Mouse (Mus musculus) hindbrain, embryonic 11.5 days (tissue): ENCODE data around the gene Adgrf5. TPM values are rescaled to one million over a fixed set of nuclear protein-coding genes. Genes with fewer than 3 reads are reported as not detected.
"Not testable (repeated sequence)": the region's sequence is repeated elsewhere in the genome, so short reads cannot be mapped to it uniquely, and the experiment has no call there.

ENCODE experiments used
- ATAC-seq: fragments of 200-750 bp; cut with Nextera tagmentation; 2 replicates; pipeline ENCODE4 v1.8.0; 2017; ENCODE audit warnings: mild to moderate bottlenecking, moderate TSS enrichment, moderate library complexity; ENCODE audit not compliant: low FRiP score
- DNase-seq: peaks from one replicate; pipeline ENCODE4 v3.0.0-alpha.2; 2015; ENCODE audit warnings: low spot score
- H3K27ac ChIP-seq: fragments of 300-500 bp; sonication (generic); 2 replicates; pipeline ENCODE4 v1.5.1; 2014; ENCODE audit warnings: mild to moderate bottlenecking, low read depth, low read length
- H3K27me3 ChIP-seq: fragments of 300-500 bp; sonication (generic); 2 replicates; pipeline ENCODE4 v1.6.1; 2014; ENCODE audit warnings: mild to moderate bottlenecking, low read length, moderate library complexity, mixed read lengths; ENCODE audit not compliant: control insufficient read depth, insufficient read depth
- H3K36me3 ChIP-seq: fragments of 300-500 bp; sonication (generic); 2 replicates; pipeline ENCODE4 v1.6.1; 2014; ENCODE audit warnings: mild to moderate bottlenecking, low read length, moderate library complexity, mixed read lengths; ENCODE audit not compliant: control insufficient read depth, insufficient read depth
- H3K4me1 ChIP-seq: fragments of 300-500 bp; sonication (generic); replicated peaks from 2 replicates; pipeline ENCODE4 v1.6.1; 2014; ENCODE audit warnings: low read length, mixed read lengths; ENCODE audit not compliant: control insufficient read depth, insufficient read depth
- H3K4me2 ChIP-seq: fragments of 300-500 bp; sonication (generic); replicated peaks from 2 replicates; pipeline ENCODE4 v1.6.1; 2014; ENCODE audit warnings: mild to moderate bottlenecking, low read depth, low read length
- H3K4me3 ChIP-seq: fragments of 300-500 bp; sonication (generic); 2 replicates; pipeline ENCODE4 v1.5.1; 2014; ENCODE audit warnings: low read depth, low read length
- H3K9ac ChIP-seq: fragments of 300-500 bp; sonication (generic); 2 replicates; pipeline ENCODE4 v1.6.1; 2014; ENCODE audit warnings: low read depth, low read length
- H3K9me3 ChIP-seq: fragments of 300-500 bp; sonication (generic); 2 replicates; pipeline ENCODE4 v1.6.1; 2016; ENCODE audit warnings: low read length; ENCODE audit not compliant: control insufficient read depth
- WGBS: fragments of 180-500 bp; shearing (Covaris S2); extraction: QIAGEN DNeasy Blood & Tissue Kit; methylation state at CpG from one replicate; pipeline ENCODE4 v1.1.7; 2014; 5-methylcytosine and 5-hydroxymethylcytosine counted together
- polyA plus RNA-seq: library from polyadenylated mRNA; unstranded; fragments of >200 nt; fragmentation: Nextera tagmentation; extraction: Ambion mirVana; gene quantifications from 2 replicates; pipeline ENCODE4 v1.2.1, GENCODE M21; 2014

Adgrf5 gene
- polyA plus RNA-seq, 1 experiment from 2014 or later = 6.8 TPM

DNA sequence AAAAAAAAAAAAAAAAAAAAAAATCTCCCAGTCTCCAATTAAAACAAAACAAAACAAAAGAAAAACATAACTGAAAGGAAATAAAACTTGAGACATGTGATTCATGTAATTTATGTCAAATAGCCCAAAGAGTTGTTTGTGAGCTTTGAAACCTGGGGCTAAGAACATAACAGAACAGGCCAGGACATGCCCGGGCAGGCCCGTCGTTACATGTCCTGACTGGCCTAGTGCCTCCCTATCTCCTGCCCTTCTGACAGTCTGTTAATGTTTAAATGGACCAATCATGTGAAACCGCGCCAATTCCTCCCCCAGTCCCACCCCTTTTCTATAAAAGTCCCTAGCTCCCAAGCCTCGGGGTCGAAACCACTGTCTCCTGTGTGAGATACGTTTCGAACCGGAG is 130.1 kb downstream of the Adgrf5 start:
- not testable (repeated sequence) for H3K9ac ChIP-seq, DNase-seq, H3K27me3 ChIP-seq, H3K4me2 ChIP-seq, H3K4me3 ChIP-seq, H3K4me1 ChIP-seq, H3K36me3 ChIP-seq, ATAC-seq, H3K9me3 ChIP-seq, H3K27ac ChIP-seq
- WGBS = 100% methylated on average over 7 of the region's 10 CpGs

DNA sequence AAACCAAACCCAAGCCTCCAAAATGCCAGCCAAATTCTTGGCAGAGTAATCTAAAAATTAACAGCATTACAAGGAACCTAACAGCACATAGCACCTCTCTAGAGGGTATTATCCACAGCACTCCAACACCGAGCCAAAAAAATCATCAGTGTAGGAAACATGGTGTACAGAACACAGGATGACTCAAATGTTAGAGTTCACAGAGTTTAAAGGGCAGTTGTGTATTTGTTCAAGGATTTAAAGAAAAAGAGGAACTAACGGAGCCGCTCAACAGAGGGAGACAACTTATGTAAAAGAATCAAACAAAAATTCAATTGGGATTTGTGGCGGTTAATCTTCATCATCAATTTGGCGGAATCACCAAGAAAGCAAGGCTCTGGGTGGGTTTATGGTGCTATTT is 135.3 kb downstream of the Adgrf5 start:
- Histone ChIP-seq H3K4me3 (no peak overlapping the region), H3K9me3 (no peaks in the 10 kb centered on the region), H3K4me2 (no peak overlapping the region), H3K36me3 (no peaks in the 10 kb centered on the region), H3K4me1 (no peaks in the 10 kb centered on the region), H3K27ac (no peak overlapping the region), H3K27me3 (no peaks in the 10 kb centered on the region), H3K9ac (no peak overlapping the region)
- DNase-seq (no peak), ATAC-seq (no peak)
- 85% methylated on average over 5 of the region's 5 CpGs for WGBS

DNA sequence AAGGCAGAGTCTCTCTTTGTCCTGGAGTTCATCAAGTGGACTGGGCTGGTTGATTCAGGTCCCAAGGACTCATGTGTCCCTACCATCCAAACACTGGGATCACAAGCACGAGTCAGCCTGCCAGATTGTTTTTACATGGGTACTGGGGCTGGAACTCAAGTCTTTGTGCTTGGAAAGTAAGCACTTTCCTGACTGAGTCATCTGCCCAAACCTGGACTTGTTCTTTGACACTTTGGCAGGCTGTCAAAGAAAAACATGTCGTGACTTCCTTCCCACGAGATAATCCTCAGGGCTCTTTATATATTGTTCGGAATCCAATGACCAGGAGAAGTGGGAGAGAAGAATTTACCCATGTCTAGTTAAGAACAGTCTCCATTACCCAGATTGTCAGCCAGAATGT is 137.3 kb downstream of the Adgrf5 start:
- Histone ChIP-seq H3K9ac (no peak overlapping the region), H3K4me1 (no peaks in the 10 kb centered on the region), H3K36me3 (no peaks in the 10 kb centered on the region), H3K4me3 (no peak overlapping the region), H3K27me3 (no peaks in the 10 kb centered on the region), H3K4me2 (no peak overlapping the region), H3K9me3 (no peaks in the 10 kb centered on the region), H3K27ac (no peak overlapping the region)
- DNase-seq (no peak), ATAC-seq (no peak)
- 89% methylated on average over 4 of the region's 4 CpGs for WGBS

DNA sequence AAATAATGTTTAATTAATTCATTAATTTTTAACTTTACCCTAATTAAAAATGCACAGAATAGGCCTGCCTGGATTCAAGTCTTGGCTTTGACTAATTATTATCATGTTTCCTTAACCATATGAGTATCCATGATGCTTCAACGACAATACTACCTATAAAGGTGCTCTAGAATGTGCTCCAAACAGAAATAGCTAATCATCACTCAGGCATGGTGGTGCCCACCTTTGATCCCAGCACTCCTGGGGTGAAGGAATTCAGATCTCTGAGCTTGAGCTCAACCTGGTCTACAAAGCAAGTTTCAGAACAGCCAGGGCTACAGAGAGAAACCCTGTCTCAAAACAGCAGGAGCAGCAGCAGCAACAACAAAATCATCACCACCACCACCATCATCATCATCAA is 140.3 kb downstream of the Adgrf5 start:
- no peak for DNase-seq
- no peaks in the 10 kb centered on the region for H3K27me3 ChIP-seq
- WGBS = 67% methylated on average over 1 of the region's 1 CpGs
- no peak overlapping the region for H3K4me2 ChIP-seq
- no peak for ATAC-seq
- H3K27ac ChIP-seq = no peak overlapping the region
- H3K4me3 ChIP-seq = no peak overlapping the region
- H3K9ac ChIP-seq = no peak overlapping the region
- no peaks in the 10 kb centered on the region for H3K36me3 ChIP-seq
- no peaks in the 10 kb centered on the region for H3K4me1 ChIP-seq
- H3K9me3 ChIP-seq = no peaks in the 10 kb centered on the region

DNA sequence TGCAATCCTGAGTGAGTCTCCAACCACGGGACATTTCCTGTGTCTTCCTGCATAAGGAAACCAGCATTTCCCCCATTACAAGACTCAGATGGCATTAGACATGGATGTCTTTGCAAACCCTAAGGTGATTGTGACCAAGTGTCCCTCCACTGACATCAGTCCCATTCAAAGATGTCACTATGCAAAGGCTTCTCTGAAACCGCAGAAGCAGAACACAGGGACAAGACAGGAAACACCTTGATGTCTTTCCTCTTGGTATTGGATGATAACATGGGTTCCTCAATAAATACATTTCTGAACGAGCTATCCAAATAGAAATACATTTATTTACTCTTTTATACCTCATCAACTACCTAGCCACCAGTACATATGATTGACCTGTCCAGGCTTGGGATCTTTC is 141.0 kb downstream of the Adgrf5 start:
- H3K4me3 ChIP-seq = no peak overlapping the region
- H3K9me3 ChIP-seq = no peaks in the 10 kb centered on the region
- WGBS = 86% methylated on average over 3 of the region's 3 CpGs

DNA sequence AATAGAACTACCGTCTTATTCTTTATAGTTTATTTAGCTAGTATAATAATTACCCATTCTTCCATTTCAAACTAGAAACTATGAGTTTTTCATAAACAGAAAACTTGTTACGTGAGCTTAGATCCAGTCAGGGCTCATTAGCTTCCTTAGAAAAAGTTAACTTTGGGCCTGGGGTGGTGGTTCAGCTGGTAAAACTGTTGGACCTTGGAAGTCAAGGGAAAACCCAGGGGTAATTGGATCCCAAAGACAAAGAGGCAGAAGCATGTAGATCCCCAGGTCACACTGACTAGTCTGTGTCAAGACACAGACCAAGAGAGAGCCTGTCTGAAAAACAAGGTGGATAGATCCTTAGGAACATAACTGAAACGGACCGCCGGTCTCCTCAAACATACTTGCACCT is 141.4 kb downstream of the Adgrf5 start:
- no peak overlapping the region for H3K4me3 ChIP-seq
- no peaks in the 10 kb centered on the region for H3K4me1 ChIP-seq
- DNase-seq (no peak), ATAC-seq (no peak)
- WGBS = 95% methylated on average over 5 of the region's 5 CpGs
- H3K27ac ChIP-seq = no peak overlapping the region
- H3K9me3 ChIP-seq = no peaks in the 10 kb centered on the region
- H3K27me3 ChIP-seq = no peaks in the 10 kb centered on the region
- no peak overlapping the region for H3K9ac ChIP-seq
- no peak overlapping the region for H3K4me2 ChIP-seq
- H3K36me3 ChIP-seq = no peaks in the 10 kb centered on the region

More for the DNA sequence above, 141.0 kb downstream of the Adgrf5 start:
- Histone ChIP-seq H3K9ac (no peak overlapping the region), H3K36me3 (no peaks in the 10 kb centered on the region), H3K27ac (no peak overlapping the region), H3K4me1 (no peaks in the 10 kb centered on the region), H3K27me3 (no peaks in the 10 kb centered on the region), H3K4me2 (no peak overlapping the region)
- DNase-seq (no peak), ATAC-seq (no peak)

DNA sequence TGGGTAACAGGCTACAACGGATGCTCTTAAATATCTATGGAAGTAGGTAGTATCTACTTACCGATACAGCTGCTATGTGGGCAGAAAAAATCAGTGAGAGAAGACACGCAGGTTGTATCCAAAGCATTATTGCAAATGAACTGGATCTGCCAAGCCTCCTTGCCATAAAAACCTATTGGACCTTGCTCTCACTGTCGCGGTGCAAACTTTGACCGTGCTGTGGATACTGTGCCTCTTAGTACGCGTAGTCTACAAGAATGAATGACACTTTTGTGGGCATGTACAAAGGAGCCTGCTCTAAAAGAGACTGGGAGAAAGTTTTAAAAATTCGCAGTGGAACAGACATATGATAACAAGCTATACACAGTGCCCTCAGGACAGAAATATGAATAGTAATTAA is 142.3 kb downstream of the Adgrf5 start, which contains the start of gene Mep1a:
Gene Mep1a, minus strand, starts transcription at position 221 of the 400 bp plus-strand sequence.
- no peak for DNase-seq
- H3K9me3 ChIP-seq = no peaks in the 10 kb centered on the region
- no peak within 1 kb of the TSS for H3K4me2 ChIP-seq
- no peak within 1 kb of the TSS for H3K27ac ChIP-seq
- H3K27me3 ChIP-seq = no peaks in the 10 kb centered on the region
- WGBS = 93% methylated on average over 9 of the region's 9 CpGs
- no peaks in the 10 kb centered on the region for H3K36me3 ChIP-seq
- no peak within 1 kb of the TSS for H3K9ac ChIP-seq
- no peak within 1 kb of the TSS for H3K4me3 ChIP-seq
- ATAC-seq = no peak
- H3K4me1 ChIP-seq = no peaks in the 10 kb centered on the region

DNA sequence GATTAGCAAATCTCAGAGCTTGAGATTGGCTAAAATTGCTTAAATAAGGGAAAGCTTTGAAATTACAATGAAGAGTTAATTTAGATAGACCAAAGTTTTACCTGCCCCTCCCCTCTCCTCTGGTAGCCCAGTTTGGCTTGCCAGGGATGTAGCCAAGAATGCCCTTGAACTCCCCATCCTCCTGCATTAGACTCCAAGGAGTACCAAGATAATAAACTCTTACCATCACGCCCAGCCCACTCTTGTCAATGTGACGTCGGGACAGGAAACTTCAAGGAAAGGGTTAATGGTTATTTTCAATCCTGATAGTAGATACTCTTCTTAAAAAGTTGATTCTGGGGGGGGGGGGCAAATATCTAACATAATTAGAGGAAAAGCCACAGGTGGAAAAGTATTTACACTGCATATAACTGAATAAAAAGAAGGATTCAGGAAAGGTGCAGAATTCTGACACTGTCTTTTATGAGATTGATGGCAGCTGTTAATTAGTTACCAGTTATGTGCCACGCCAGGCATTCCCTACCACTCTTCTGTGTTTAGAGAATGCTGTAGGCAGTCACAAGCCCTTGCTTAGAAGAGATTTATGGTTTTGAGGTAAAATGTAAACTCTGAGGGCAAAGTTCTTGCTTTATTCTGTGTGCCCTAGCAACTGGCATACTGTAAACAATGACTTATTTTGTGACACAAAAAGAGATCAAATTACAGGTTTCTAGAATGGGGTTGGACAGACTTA is 143.8 kb downstream of the Adgrf5 start:
- DNase-seq = no peak
- WGBS = 71% methylated on average over 4 of the region's 4 CpGs
- Histone ChIP-seq H3K4me1 (no peaks in the 10 kb centered on the region), H3K27me3 (no peaks in the 10 kb centered on the region), H3K36me3 (no peaks in the 10 kb centered on the region), H3K4me3 (no peak overlapping the region), H3K9me3 (no peaks in the 10 kb centered on the region), H3K4me2 (no peak overlapping the region), H3K27ac (no peak overlapping the region), H3K9ac (no peak overlapping the region)
- ATAC-seq = no peak

DNA sequence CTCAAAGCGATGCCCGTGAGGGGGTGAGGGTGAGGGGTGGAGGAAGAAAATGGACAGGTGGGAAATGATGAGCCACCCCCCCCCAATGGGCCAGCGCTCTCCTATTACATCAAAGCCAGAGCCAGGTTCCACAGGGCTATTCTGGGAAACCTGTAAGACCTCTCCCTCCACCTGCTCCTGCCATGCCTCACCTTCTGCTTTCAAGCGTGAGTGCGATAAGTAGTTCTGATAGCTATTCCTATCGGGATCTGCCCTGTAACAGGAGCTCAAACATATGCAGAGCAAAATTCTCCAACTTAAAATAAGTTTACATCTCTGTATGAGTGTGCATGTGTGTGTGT is 144.3 kb downstream of the Adgrf5 start:
- Histone ChIP-seq H3K9me3 (no peaks in the 10 kb centered on the region), H3K4me1 (no peaks in the 10 kb centered on the region), H3K4me2 (no peak overlapping the region), H3K4me3 (no peak overlapping the region), H3K27ac (no peak overlapping the region), H3K9ac (no peak overlapping the region), H3K36me3 (no peaks in the 10 kb centered on the region), H3K27me3 (no peaks in the 10 kb centered on the region)
- ATAC-seq (no peak), DNase-seq (no peak)
- 75% methylated on average over 6 of the region's 6 CpGs for WGBS
